Mouse (Mus musculus): Measurements from ENCODE around the gene Adh4. TPM values are rescaled to one million over a fixed set of nuclear protein-coding genes. Genes with fewer than 3 reads are reported as not detected.
"Not testable (repeated sequence)": the region's sequence is repeated elsewhere in the genome, so short reads cannot be mapped to it uniquely, and the experiment has no call there.

Adh4 gene
- polyA plus RNA-seq, 1 experiment from 2014 or later: not detected

GRCm38 (mm10) chr3:138466656-138467055 lies 51.4 kb downstream of the Adh4 start:
- H3K9ac ChIP-seq; H3K4me1 ChIP-seq (replicated peaks); H3K27me3 ChIP-seq; H3K9me3 ChIP-seq (replicated peaks); H3K4me2 ChIP-seq; ATAC-seq (ENCODE audit: low read depth); H3K27ac ChIP-seq; DNase-seq; H3K4me3 ChIP-seq (replicated peaks): not testable (repeated sequence)
- peaks cover 90% of the 10 kb centered on the region for H3K36me3 ChIP-seq
- 90% methylated on average over 1 of the region's 1 CpGs for WGBS (ENCODE audit: insufficient replicate concordance)

GRCm38 (mm10) chr3:138471066-138471465 lies 55.8 kb downstream of the Adh4 start:
- Histone ChIP-seq H3K4me3 (replicated peaks) (no peak overlapping the region), H3K4me2 (no peak overlapping the region), H3K9me3 (replicated peaks) (no peaks in the 10 kb centered on the region), H3K4me1 (replicated peaks) (no peaks in the 10 kb centered on the region), H3K9ac (no peak overlapping the region), H3K27ac (no peak overlapping the region), H3K27me3 (no peaks in the 10 kb centered on the region), H3K36me3 (peaks cover 82% of the 10 kb centered on the region)
- 69% methylated on average over 3 of the region's 3 CpGs for WGBS (ENCODE audit: insufficient replicate concordance)
- ATAC-seq (ENCODE audit: low read depth) (no peak), DNase-seq (no peak)

- H3K4me3 ChIP-seq (replicated peaks): no peak overlapping the region
- no peaks in the 10 kb centered on the region for H3K9me3 ChIP-seq (replicated peaks)
- H3K9ac ChIP-seq: no peak overlapping the region
- ATAC-seq (ENCODE audit: low read depth): peak; percentile 79
- peak; percentile 18 for DNase-seq
- H3K4me1 ChIP-seq (replicated peaks): peaks cover 33% of the 10 kb centered on the region
- H3K27ac ChIP-seq: no peak overlapping the region
- WGBS (ENCODE audit: insufficient replicate concordance): 54% methylated on average over 8 of the region's 8 CpGs
- H3K36me3 ChIP-seq: peaks cover 60% of the 10 kb centered on the region
- H3K27me3 ChIP-seq: no peaks in the 10 kb centered on the region
- no peak overlapping the region for H3K4me2 ChIP-seq
These were observed 64.2 kb downstream of the Adh4 start for GRCm38 (mm10) chr3:138479489-138479888.

Other genes with a start within 250 kb of the Adh4 start
- not detected in 2 replicates for gene 4930579F01Rik, start 221.6 kb upstream of the Adh4 start, polyA plus RNA-seq (2015; fragmentation: Nextera tagmentation; extraction: Ambion mirVana)
- gene Adh7, start 197.7 kb upstream of the Adh4 start, polyA plus RNA-seq (2015; fragmentation: Nextera tagmentation; extraction: Ambion mirVana): 0.25 and 0.30 TPM in 2 replicates
- 3.0 and 3.4 TPM in 2 replicates for gene Adh1, start 154.5 kb upstream of the Adh4 start, polyA plus RNA-seq (2015; fragmentation: Nextera tagmentation; extraction: Ambion mirVana)
- gene Adh6a, start 102.2 kb upstream of the Adh4 start, polyA plus RNA-seq (2015; fragmentation: Nextera tagmentation; extraction: Ambion mirVana): not detected in 2 replicates
- 0.35 and 0.51 TPM in 2 replicates for gene Adh6b, start 73.7 kb upstream of the Adh4 start, polyA plus RNA-seq (2015; fragmentation: Nextera tagmentation; extraction: Ambion mirVana)
- gene Adh5, start 27.6 kb downstream of the Adh4 start, polyA plus RNA-seq (2015; fragmentation: Nextera tagmentation; extraction: Ambion mirVana): 89.4 and 104 TPM in 2 replicates
- gene Metap1, start 74.0 kb downstream of the Adh4 start, polyA plus RNA-seq (2015; fragmentation: Nextera tagmentation; extraction: Ambion mirVana): 26.1 and 32.0 TPM in 2 replicates
- gene Eif4e, start 110.7 kb downstream of the Adh4 start, polyA plus RNA-seq (2015; fragmentation: Nextera tagmentation; extraction: Ambion mirVana): 206 and 264 TPM in 2 replicates

All from liver, embryonic 13.5 days (tissue).